Mouse (Mus musculus) Muller cell, postnatal 12 days (primary cell): ENCODE measurements around the gene Gbf1.

ENCODE experiments used
- DNase-seq: peaks from one replicate; pipeline ENCODE4 v3.0.0-alpha.2; 2015; ENCODE audit errors: inconsistent ontology term

Gbf1 gene

DNA sequence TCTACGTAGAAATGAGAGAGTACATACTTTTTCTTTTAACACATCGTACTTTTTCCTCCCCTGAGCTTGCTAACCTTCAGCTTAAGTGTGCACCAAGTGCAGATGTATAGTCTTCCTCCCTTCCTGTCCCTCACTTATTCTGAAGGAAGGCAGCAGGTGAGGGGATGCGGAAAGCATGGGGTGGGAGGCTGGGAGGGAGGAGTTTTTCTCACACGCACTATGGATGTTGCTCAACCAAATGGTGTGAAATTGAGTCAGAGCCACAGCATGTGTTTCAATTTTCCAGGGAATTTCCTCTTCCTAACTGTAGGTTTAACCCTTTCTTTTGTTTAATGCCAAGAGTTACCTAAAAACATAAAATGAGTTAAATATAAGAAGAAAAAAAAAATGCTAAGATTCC, 70.8 kb downstream of the Gbf1 start:
- no peak for DNase-seq

DNA sequence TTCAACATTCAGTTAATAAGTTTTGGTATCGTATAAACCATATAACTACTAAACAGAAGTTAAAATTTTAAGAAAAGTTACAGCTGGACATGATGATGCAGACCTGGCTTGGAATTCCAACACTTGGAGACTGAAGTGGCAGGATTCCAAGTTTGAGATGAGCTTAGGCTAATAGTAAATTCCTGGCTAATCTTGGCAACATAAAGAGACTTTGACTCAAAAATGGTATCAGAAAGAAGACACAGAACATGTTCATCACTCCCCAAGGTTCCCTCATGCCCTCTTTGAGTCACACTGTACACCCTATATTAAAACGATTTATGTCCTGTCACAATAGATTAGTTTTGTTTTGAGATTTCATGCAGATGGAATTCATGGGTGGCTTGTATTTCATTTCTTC, 72.6 kb downstream of the Gbf1 start:
- DNase-seq: peak; percentile 78

DNA sequence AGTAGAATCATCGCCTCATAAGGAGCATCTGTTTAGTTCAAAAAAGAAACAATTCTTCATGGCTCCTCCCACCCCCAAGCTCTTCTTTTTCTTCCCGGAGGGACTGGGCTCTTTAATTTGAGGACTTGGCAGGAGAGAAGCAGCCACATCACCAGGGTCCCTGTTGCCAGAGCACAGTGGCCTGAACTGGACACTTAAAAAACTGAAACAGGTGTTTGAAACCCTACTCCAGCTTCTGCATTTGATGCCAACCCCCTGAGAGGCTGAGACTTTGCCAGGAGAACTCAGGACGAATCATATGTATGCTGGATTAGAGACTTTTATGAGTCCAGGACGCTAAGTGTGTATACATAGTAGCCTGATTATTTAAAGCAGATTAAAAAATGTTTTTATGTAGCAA, 73.2 kb downstream of the Gbf1 start:
- peak; percentile 52 for DNase-seq

DNA sequence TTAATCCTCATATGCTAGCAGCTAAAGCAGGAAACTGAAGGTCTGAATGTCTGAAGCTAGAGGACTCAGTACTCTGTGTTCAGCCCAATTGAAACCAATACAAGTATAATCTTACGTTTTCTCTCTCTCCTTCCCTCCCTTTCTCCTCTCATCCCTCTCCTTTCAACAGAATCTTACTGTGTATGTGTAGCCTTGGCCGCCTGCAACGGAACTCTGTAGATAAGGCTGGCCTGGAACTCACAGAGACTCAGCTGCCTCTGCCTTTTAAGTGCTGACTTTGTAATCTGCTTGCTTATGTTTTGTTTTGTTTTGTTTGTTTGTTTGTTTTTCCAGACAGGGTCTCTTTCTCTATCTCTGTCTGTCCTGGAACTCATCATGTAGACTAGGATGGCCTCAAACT, 74.0 kb downstream of the Gbf1 start:
- no peak for DNase-seq

DNA sequence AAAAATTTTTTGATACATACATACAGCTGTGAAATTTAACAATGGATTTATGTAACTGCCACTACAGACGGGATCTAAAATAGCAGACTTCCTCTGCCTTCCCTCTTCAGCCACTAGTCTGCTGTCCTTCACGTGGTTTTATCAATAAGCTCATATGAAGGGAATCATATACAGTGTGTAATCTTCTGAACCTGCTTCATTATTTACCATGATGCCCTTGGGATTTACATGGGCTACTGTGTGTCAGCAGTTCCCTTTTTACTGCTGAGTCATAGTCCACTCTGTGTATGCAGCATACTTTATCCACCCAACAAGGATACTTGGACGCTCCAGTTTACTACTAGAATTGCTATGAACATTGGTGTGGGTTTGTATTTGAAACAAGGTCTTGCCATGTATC, 75.0 kb downstream of the Gbf1 start:
- DNase-seq: no peak

DNA sequence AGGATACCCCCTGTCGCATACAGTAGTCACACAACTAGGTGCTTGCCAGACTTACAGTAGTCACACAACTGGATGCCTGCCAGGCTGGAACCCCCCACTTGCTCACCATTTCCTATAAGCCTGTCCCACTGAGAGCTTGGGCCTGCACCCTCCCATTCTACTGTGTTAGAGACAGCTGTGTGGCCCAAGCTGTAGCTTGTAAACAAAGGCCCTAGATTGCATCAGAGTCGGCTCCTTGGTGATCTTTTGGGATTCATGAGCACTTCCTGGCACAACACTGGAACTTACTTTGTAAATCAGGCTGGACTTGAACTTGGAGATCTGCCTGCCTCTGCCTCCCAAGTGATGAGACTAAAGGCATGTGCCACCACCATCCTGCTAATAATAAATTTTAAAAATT, 82.1 kb downstream of the Gbf1 start:
- no peak for DNase-seq

DNA sequence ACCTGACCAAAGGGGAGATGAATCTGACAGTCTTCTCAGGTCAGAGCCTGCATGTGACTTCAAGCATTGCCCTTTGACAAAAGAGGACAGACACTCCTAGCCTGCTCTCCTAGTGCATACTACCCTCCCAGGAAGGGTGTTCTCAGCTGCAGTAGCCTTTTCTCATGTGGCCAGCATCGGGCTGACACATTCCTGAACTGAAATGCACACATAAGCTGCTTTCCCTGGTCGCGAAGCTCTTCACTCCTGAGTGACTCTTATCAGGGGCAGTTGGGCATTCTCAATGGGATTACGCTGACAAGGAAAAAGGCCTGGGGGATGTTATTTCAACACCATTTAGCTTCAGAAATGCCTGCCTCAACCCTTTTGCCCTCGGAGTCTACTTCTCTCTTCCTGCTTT, 84.3 kb downstream of the Gbf1 start:
- DNase-seq: peak; percentile 30

DNA sequence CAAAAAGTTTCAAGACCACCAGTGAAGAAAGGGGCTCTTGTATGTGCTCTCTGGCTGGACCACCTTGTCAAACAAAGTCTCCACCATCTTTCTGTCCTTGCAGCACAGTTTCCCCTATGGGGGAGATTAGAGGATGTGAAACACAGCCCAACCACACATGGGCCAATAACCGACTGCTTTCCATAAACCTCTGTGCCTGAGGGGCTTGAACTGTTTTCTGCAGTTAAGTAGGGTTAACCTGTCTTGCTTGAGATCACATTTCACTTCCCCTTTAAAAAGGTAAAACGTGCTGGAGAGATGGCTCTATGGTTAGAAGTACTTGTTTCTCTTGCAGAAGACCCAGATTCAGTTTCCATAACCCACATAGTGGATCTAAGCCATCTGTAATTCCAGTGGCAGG, 87.9 kb downstream of the Gbf1 start:
- no peak for DNase-seq

DNA sequence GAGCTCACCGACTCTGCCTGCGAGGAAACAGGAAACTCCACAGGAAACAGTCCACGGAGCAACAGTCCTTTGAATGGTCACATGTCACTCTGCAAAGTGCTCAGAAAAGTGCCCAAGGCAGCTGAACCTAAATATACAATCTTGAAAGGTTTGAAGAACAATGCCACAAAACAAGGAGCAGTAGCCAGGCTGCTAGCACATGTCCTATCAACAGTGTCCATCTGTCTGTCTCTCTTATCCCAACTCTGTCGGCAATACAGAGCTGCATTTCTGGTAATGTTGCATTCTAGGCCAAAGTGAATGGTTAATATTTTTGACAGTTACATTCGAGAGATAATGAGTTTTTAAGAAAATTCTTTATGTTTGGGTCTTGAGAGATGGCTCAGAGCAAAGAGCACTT, 90.1 kb downstream of the Gbf1 start:
- DNase-seq: no peak

DNA sequence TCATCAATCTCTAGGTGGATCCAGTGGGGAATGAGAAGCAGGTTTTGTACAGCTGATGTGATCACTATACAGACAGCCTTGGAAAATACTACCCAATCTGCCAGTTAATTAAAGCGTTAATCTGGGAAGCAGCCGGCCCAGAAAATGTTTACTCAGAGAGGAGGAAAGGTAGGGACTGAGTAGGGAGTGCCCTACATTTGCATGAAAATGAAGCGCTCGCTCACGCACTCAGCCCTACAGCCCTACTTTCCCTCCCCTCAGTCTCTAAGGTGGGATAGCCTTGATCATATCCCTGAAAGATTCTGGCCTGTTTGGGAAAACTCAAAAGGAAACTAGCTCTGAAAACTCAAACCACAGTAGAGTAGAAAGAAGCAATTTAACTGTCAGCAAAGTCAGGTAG, 92.3 kb downstream of the Gbf1 start:
- no peak for DNase-seq

DNA sequence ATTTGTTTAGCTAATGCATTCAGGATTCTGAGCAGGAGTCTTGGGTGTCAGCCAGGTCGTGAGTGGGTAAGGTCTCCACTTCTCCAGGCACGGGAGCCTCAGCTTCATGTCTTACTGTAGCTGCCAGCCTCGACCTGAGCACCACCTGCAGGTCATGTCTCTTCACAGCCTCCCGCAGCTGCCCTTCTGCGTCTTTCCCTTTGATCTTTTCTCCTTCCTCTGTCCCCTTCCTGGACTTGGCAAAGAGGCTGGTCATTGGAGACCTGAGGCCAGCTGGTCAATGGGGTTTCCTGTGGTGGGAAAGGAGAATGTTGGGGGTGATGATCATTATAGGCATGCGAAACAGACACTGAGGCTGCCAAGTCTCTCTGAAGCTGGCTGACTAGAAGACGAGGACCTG, 96.7 kb downstream of the Gbf1 start:
- DNase-seq: peak; percentile 57

DNA sequence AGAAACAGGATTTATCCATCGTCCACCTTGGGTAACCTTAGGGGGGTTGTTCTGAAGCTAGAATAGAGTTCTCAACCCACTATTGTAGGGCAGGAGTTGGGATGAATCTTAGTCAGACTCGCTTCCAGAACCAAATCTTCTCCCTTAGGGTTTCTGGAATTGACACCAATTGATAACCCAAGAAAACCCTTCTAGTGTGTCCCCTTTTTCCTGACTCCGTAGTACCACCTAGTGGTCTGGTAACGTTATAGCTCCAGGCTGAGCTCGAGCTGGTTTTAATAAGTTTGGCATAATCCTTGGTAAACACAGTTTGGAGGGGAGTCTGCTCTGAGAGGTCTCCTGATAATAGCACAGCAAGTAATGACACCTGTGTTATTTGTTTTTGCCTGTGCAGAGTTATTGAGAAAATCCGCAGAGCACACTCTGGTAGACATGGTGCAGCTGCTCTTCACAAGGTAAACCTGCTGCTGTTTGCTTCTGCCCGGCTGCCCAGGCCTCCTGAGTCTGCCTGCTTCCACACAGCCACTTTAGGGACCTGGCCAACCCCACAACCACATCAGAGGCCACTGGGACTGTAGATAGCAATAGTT, 101.9 kb downstream of the Gbf1 start:
- peak; percentile 33 for DNase-seq

DNA sequence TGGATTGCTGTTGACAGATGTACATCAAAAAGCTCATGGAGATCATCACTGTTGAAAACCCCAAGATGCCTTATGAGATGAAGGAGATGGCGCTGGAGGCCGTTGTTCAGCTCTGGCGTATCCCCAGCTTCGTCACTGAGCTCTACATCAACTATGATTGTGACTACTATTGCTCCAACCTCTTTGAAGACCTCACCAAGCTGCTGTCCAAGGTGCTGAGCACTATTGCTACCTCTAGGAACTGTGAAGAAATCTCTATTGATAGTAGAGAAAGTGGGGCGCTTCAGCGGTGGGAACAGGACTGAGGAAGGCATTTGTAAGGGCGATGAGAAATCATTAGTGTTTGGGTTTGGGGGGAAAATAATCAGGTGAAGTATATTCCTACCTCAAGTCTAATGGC, 112.5 kb downstream of the Gbf1 start:
- no peak for DNase-seq

DNA sequence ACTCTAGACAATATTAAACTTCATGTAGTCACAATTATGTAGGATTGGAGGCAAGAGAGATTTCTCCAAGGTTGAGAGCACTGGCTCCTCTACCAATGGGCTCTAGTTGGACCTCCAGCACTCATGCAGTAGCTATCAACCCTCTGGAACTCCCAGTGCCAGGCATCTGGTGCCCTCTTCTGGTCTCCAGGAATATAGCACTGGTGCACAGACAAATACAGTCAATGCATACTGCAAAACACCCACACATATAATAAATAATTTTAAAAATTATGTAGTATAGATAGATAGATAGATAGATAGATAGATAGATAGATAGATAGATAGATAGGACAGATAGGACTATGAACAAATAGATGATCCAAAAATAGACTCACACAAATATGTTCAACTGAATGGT, 123.0 kb downstream of the Gbf1 start:
- no peak for DNase-seq

DNA sequence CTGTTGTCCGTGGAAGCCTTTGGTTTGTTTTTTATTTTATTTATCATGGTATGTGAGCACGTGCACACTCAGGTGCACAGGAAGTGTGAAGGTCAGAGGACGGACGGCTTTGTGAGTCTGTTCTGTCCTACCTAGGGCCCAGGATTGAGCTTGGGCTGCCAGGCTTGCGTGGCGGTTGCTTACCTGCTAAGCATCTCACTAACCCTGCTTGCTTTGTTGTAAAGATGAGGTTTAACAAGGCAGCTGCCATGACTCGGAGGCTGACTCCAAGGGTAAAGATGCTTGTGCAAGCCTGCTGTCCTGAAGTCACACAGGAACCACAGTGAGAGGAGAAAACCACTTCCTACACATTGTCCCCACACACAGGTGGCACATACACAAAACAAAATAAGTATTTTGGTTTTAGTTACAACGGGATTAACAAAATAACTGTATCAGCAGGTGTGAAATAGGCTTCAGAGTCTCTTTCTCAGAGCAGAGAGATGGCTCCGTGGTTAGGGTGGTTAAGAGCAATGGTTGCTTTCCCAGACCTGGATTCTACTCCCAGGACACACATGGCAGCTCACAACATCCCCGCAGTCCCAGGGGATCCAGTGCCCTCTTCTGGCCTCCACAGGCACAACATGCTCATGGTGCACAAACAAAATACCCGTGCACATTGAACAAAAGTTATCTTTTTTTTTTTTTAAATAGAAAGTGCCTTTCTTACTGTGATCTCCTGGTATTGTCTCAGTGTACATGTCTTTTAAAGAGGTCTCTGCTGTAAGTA, 130.0 kb downstream of the Gbf1 start:
- DNase-seq: no peak

DNA sequence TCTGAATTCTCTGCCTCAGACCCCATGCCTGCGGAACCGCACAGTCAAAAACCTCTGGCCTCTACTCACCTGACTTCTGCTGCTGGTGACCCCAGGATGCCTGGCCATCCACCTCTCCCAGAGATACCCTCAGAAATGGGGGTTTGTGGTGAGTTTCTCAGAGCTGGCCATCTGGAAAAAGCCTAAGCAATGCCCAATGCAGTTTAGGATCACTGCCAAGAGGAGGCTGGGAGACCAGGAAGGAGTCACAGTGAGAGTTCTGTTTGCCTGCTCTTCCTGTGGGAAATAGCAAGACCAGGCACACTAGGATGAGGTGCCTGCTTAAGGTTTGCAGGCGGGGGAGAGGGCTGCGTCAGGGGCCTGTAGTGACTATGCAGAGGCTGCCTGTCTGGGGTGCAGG, 132.4 kb downstream of the Gbf1 start:
- no peak for DNase-seq

DNA sequence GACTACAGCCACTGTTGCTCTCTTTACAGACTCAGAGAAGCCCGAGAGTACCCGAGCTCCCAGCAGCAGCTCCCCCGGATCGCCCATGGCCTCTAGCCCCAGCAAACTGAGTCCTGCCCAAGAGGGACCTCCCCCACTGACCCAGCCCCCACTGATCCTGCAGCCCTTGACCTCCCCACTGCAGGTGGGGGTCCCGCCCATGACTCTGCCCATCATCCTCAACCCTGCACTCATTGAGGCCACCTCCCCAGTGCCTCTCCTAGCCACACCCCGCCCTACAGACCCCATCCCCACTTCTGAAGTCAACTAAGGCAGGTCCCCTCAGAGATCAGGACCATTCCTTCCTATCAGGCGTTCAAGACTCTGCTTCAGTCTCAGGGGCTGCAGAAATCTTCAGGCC, 133.3 kb downstream of the Gbf1 start:
- DNase-seq: no peak

DNA sequence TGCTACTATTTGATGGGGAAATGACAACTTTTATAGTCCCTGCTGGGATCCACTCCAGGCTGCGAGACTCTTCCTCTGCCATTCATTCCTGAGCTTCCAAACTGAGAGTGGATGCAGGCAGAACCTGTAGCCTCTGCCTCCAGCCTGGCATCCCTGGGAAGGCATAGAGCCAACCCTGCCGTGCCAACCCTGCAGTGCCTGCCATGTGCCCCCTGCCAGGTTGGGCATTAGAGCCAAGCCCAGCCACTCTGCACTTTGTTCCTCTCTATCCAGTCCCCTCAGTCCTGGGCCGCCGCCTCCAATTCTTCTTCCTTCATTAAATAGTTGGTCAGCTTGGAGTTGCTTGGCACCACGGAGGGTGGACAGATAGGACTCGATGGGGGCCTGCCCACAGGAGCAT, 133.7 kb downstream of the Gbf1 start:
- DNase-seq: no peak

DNA sequence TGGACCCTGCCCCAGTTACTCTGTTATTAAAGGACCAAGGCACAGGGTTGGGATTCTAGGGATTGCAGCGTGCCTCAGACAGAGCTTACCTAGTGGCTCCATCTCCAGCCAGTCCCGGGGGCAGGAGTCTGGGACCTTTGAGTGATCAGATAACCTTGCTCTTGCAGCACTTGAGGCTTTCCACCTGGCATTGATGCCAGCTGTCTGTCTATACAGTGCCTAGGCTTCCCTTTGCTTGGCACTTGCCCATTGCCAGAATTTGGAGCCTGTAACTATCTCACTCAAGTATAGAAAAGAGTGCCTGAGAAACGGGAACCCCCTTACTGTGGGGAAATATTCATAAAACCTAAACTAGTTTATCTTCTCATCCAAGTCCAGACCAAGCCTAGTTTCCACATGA, 134.6 kb downstream of the Gbf1 start:
- no peak for DNase-seq

DNA sequence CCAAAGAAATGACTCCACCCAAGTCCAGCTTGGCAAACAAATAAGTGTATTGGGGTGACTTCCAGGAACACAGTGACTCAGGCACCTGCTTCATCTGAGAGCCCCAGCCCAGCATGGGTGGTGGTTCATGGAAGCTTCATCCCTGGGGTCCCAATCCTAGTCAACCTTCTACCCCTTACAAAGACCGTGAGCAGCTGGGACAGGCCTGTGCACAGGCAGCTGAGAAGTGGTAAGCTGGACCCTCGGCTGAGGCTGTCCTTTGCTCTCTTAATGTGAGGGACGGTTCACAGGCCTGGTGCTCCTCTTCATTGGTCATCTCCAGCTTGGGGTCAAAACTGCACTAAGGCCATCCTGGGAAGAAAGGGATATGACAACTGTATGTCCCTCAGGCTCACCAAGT, 135.3 kb downstream of the Gbf1 start:
- no peak for DNase-seq

DNA sequence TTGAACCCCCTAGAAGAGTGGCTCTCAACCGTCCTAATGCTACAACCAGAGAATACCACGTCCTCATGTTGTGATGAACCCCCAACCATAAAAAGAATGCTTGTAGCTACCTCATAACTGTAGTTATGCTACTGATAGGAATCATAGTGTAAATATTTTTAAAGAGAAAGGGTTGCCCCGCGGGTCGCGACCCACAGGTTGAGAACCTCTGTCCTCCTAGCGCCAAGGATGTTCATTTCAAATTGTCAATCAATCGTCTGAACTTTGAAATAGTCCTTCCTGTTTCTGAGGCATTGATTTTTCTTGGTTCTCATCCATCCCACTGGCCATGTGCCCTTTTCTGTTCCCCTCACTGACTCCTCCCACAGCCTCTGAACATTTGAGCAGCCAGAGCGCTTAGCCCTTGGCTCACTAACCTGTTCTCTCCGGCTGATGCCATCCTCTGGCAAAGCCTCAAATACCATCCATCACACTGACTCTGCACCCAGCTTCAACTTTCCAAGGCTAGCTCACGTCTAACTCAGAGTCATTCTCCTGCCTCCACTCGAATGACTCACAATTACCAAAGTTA, 138.3 kb downstream of the Gbf1 start:
- DNase-seq: no peak

DNA sequence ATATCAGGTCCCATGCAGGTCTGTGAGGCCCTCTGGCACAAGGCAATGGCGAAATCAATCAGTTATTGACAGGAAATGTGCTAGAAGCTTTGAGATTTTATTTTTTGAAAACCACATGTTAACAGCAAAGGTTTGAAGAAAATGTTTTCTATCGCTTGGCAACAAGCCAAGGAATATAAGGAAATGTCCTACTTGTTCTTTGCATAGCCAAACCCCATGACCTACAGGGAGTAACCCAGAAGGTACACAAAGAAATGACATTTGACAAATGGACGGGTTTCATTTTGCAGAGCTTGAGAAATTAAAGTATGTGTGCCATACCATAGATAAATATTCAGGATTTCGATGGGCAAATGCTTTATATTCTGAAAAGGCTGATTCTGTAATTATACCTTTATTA, 144.6 kb downstream of the Gbf1 start:
- no peak for DNase-seq

DNA sequence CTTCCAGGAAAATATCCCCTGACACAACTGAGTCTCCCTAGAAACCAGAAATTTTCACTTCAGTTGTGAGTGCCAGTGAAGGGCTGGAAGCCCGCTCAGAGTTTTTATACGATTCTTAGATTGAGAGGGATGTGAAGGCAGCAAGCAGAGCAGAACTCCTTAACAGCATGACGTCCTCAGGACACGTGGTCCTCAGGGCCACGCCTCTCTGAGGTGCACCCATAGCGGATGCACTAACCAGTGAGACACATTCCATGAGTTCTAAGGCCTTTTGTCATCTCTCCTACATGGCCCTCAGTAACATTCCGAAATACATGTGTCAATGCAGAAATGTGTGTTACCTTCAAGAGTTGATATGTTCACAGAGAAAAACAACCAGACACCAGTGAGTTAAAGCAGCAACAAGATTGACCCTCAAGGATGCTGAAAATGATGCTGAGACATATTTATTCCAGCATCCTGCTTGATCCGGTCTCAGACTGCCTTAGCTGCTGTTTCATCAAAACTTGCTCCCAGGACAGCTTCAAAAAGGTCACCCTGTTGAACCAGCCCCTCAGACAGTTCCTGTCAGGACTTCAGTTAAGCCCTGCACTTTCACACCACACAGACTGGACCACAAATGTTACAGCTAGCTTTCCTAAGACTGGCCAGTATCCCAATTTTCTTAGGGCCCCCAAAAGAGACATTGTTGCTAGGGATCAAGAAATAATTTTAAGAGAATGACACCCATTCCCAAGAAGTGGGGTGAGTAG, 148.2 kb downstream of the Gbf1 start:
- no peak for DNase-seq
